Mouse (Mus musculus): ENCODE data around the gene Mdm2. TPM values are rescaled to one million over a fixed set of nuclear protein-coding genes. Genes with fewer than 3 reads are reported as not detected.

The Mdm2 gene
- total RNA-seq, 2 experiments from 2014 or later, result 39.6 to 48.6 TPM

GRCm38 (mm10) chr10:117658522-117659429 lies 51.8 kb downstream of the Mdm2 start:
- DNase-seq (ENCODE audit: low spot score in 2 of 2), result no peak

GRCm38 (mm10) chr10:117657659-117658306 lies 52.8 kb downstream of the Mdm2 start:
- DNase-seq (ENCODE audit: low spot score in 2 of 2), result no peak

- DNase-seq (ENCODE audit: low spot score in 2 of 2), result no peak
These were observed 53.4 kb downstream of the Mdm2 start for GRCm38 (mm10) chr10:117656985-117657658.

GRCm38 (mm10) chr10:117656662-117656962 lies 53.9 kb downstream of the Mdm2 start:
- no peak for DNase-seq (ENCODE audit: low spot score in 2 of 2)

- no peak for DNase-seq (ENCODE audit: low spot score in 2 of 2)
These were observed 54.5 kb downstream of the Mdm2 start for GRCm38 (mm10) chr10:117655908-117656661.

- DNase-seq (ENCODE audit: low spot score in 2 of 2), result no peak
These were observed 55.1 kb downstream of the Mdm2 start for GRCm38 (mm10) chr10:117655460-117655859.

- no peak for DNase-seq (ENCODE audit: low spot score in 2 of 2)
These were observed 55.9 kb downstream of the Mdm2 start for GRCm38 (mm10) chr10:117654576-117655123.

GRCm38 (mm10) chr10:117653779-117654173 lies 56.8 kb downstream of the Mdm2 start:
- no peak for DNase-seq (ENCODE audit: low spot score in 2 of 2)

- no peak for DNase-seq (ENCODE audit: low spot score in 2 of 2)
These were observed 57.4 kb downstream of the Mdm2 start for GRCm38 (mm10) chr10:117652930-117653778.

GRCm38 (mm10) chr10:117652378-117652774 lies 58.2 kb downstream of the Mdm2 start:
- no peak for DNase-seq (ENCODE audit: low spot score in 2 of 2)

- DNase-seq (ENCODE audit: low spot score in 2 of 2), result no peak
These were observed 58.8 kb downstream of the Mdm2 start for GRCm38 (mm10) chr10:117651587-117652377.

- no peak for DNase-seq (ENCODE audit: low spot score in 2 of 2)
These were observed 59.8 kb downstream of the Mdm2 start for GRCm38 (mm10) chr10:117650725-117651124.

- no peak for DNase-seq (ENCODE audit: low spot score in 2 of 2)
These were observed 60.4 kb downstream of the Mdm2 start for GRCm38 (mm10) chr10:117650042-117650655.

GRCm38 (mm10) chr10:117649292-117650041 lies 61.1 kb downstream of the Mdm2 start:
- no peak for DNase-seq (ENCODE audit: low spot score in 2 of 2)

GRCm38 (mm10) chr10:117648643-117649042 lies 61.9 kb downstream of the Mdm2 start:
- no peak for DNase-seq (ENCODE audit: low spot score in 2 of 2)

- DNase-seq (ENCODE audit: low spot score in 2 of 2), result no peak
These were observed 62.5 kb downstream of the Mdm2 start for GRCm38 (mm10) chr10:117647964-117648472.

GRCm38 (mm10) chr10:117647158-117647505 lies 63.4 kb downstream of the Mdm2 start:
- DNase-seq (ENCODE audit: low spot score in 2 of 2), result no peak
